Mouse (Mus musculus) liver, postnatal 0 days (tissue): Measurements from ENCODE around the gene Trpm3.

ENCODE experiments used
- CTCF ChIP-seq: sonication (generic); IDR thresholded peaks from 2 replicates; pipeline ENCODE4 v1.5.1; 2016; ENCODE audit warnings: antibody characterized with exemption, low read depth
- EP300 ChIP-seq: IDR thresholded peaks from 2 replicates; pipeline ENCODE4 v1.6.1; 2016; ENCODE audit warnings: antibody characterized with exemption, low read depth, mild to moderate bottlenecking

- TF ChIP-seq CTCF (no peak), EP300 (no peak)
Measured at GRCm38 (mm10) chr19:22930368-22930834, 791.6 kb downstream of the Trpm3 start.
